Mouse (Mus musculus) liver, embryonic 15.5 days (tissue): ENCODE results near the gene Cyp2f2. TPM values are rescaled to one million over a fixed set of nuclear protein-coding genes. Genes with fewer than 3 reads are reported as not detected.
A peak's percentile ranks its signal among the peaks of the same experiment; 100 is the strongest.

Source experiments
- ATAC-seq: fragments of 200-750 bp; cut with Nextera tagmentation; 2 replicates; pipeline ENCODE4 v1.8.0; 2017; ENCODE audit warnings: moderate number of reproducible peaks, mild to moderate bottlenecking, moderate library complexity; ENCODE audit not compliant: insufficient read depth
- H3K27ac ChIP-seq: fragments of 300-500 bp; sonication (generic); replicated peaks from 2 replicates; pipeline ENCODE4 v1.5.1; 2015; ENCODE audit warnings: mild to moderate bottlenecking, inconsistent platforms
- H3K27me3 ChIP-seq: fragments of 300-500 bp; sonication (generic); 2 replicates; pipeline ENCODE4 v1.6.1; 2015; ENCODE audit warnings: mild to moderate bottlenecking, inconsistent platforms
- H3K36me3 ChIP-seq: fragments of 300-500 bp; sonication (generic); replicated peaks from 2 replicates; pipeline ENCODE4 v1.6.1; 2015; ENCODE audit warnings: moderate library complexity, mild to moderate bottlenecking, inconsistent platforms
- H3K4me1 ChIP-seq: fragments of 300-500 bp; sonication (generic); replicated peaks from 2 replicates; pipeline ENCODE4 v1.6.1; 2015; ENCODE audit warnings: inconsistent platforms
- H3K4me2 ChIP-seq: fragments of 300-500 bp; sonication (generic); 2 replicates; pipeline ENCODE4 v1.6.1; 2015; ENCODE audit warnings: moderate library complexity, mild to moderate bottlenecking, inconsistent platforms
- H3K4me3 ChIP-seq: fragments of 300-500 bp; sonication (generic); replicated peaks from 2 replicates; pipeline ENCODE4 v1.5.1; 2015; ENCODE audit warnings: mild to moderate bottlenecking, inconsistent platforms
- H3K9ac ChIP-seq: fragments of 300-500 bp; sonication (generic); 2 replicates; pipeline ENCODE4 v1.6.1; 2015; ENCODE audit warnings: moderate library complexity, mild to moderate bottlenecking, inconsistent platforms
- H3K9me3 ChIP-seq: fragments of 300-500 bp; sonication (generic); replicated peaks from 2 replicates; pipeline ENCODE4 v1.6.1; 2016; ENCODE audit warnings: inconsistent platforms
- WGBS: fragments of 180-500 bp; shearing (Covaris S2); methylation state at CpG from one replicate; pipeline ENCODE4 v1.1.7; 2015; ENCODE audit warnings: mixed read lengths; ENCODE audit not compliant: insufficient replicate concordance; 5-methylcytosine and 5-hydroxymethylcytosine counted together
- polyA plus RNA-seq: library from polyadenylated mRNA; unstranded; fragments of >200 nt; fragmentation: Nextera tagmentation; extraction: Ambion mirVana; gene quantifications from 2 replicates; pipeline ENCODE4 v1.2.1, GENCODE M21; 2015

Gene Cyp2f2
- polyA plus RNA-seq, 1 experiment from 2014 or later: 1.3 TPM

- no peaks in the 10 kb centered on the region for H3K9me3 ChIP-seq
- H3K36me3 ChIP-seq: peaks cover 25% of the 10 kb centered on the region
- no peak overlapping the region for H3K4me3 ChIP-seq
- 75% methylated on average over 13 of the region's 13 CpGs for WGBS
- no peak overlapping the region for H3K27ac ChIP-seq
- no peak overlapping the region for H3K9ac ChIP-seq
- H3K4me1 ChIP-seq: peaks cover 12% of the 10 kb centered on the region
- ATAC-seq: no peak
- H3K27me3 ChIP-seq: no peaks in the 10 kb centered on the region
- H3K4me2 ChIP-seq: no peak overlapping the region
These were observed 36.3 kb downstream of the Cyp2f2 start for GRCm38 (mm10) chr7:27156005-27156404.

GRCm38 (mm10) chr7:27158171-27158570, 38.5 kb downstream of the Cyp2f2 start:
- no peak overlapping the region for H3K9ac ChIP-seq
- no peak overlapping the region for H3K4me2 ChIP-seq
- no peaks in the 10 kb centered on the region for H3K9me3 ChIP-seq
- peaks cover 30% of the 10 kb centered on the region for H3K36me3 ChIP-seq
- no peaks in the 10 kb centered on the region for H3K27me3 ChIP-seq
- H3K27ac ChIP-seq: no peak overlapping the region
- peaks cover 32% of the 10 kb centered on the region for H3K4me1 ChIP-seq
- no peak overlapping the region for H3K4me3 ChIP-seq
- no peak for ATAC-seq
- WGBS: 85% methylated on average over 9 of the region's 9 CpGs

- Histone ChIP-seq H3K9me3 (no peaks in the 10 kb centered on the region), H3K27me3 (no peaks in the 10 kb centered on the region), H3K4me2 (no peak overlapping the region), H3K4me3 (no peak overlapping the region), H3K4me1 (peaks cover 43% of the 10 kb centered on the region), H3K9ac (no peak overlapping the region), H3K27ac (no peak overlapping the region), H3K36me3 (peaks cover 39% of the 10 kb centered on the region)
- ATAC-seq: no peak
- WGBS: 89% methylated on average over 6 of the region's 6 CpGs
These were observed 39.5 kb downstream of the Cyp2f2 start for GRCm38 (mm10) chr7:27159256-27159655.

- H3K27me3 ChIP-seq: no peaks in the 10 kb centered on the region
- peak; percentile 74 for ATAC-seq
- WGBS: 5% methylated on average over 8 of the region's 8 CpGs
- no peak overlapping the region for H3K4me2 ChIP-seq
- H3K9me3 ChIP-seq: no peaks in the 10 kb centered on the region
- H3K4me3 ChIP-seq: no peak overlapping the region
- no peak overlapping the region for H3K9ac ChIP-seq
- H3K36me3 ChIP-seq: peaks cover 46% of the 10 kb centered on the region
- H3K27ac ChIP-seq: no peak overlapping the region
- peaks cover 49% of the 10 kb centered on the region for H3K4me1 ChIP-seq
These were observed 40.2 kb downstream of the Cyp2f2 start for GRCm38 (mm10) chr7:27159882-27160281.

- no peak overlapping the region for H3K4me2 ChIP-seq
- no peak overlapping the region for H3K9ac ChIP-seq
- no peak overlapping the region for H3K27ac ChIP-seq
- no peaks in the 10 kb centered on the region for H3K9me3 ChIP-seq
- WGBS: 67% methylated on average over 3 of the region's 3 CpGs
- H3K27me3 ChIP-seq: no peaks in the 10 kb centered on the region
- H3K4me1 ChIP-seq: peaks cover 59% of the 10 kb centered on the region
- peaks cover 51% of the 10 kb centered on the region for H3K36me3 ChIP-seq
- no peak overlapping the region for H3K4me3 ChIP-seq
- ATAC-seq: no peak
These were observed 41.2 kb downstream of the Cyp2f2 start for GRCm38 (mm10) chr7:27160921-27161320.

- Histone ChIP-seq H3K4me1 (peaks cover 61% of the 10 kb centered on the region), H3K27ac (no peak overlapping the region), H3K9me3 (no peaks in the 10 kb centered on the region), H3K9ac (no peak overlapping the region), H3K36me3 (peaks cover 51% of the 10 kb centered on the region), H3K27me3 (no peaks in the 10 kb centered on the region), H3K4me3 (no peak overlapping the region), H3K4me2 (no peak overlapping the region)
- WGBS: 68% methylated on average over 4 of the region's 4 CpGs
- no peak for ATAC-seq
These were observed 42.0 kb downstream of the Cyp2f2 start for GRCm38 (mm10) chr7:27161744-27162143.

GRCm38 (mm10) chr7:27162780-27163449, 43.2 kb downstream of the Cyp2f2 start:
- WGBS: 63% methylated on average over 5 of the region's 5 CpGs
- H3K4me1 ChIP-seq: peaks cover 70% of the 10 kb centered on the region
- H3K4me3 ChIP-seq: no peak overlapping the region
- no peak for ATAC-seq
- no peak overlapping the region for H3K27ac ChIP-seq
- H3K4me2 ChIP-seq: peak overlapping the region; percentile 38
- H3K9ac ChIP-seq: no peak overlapping the region
- H3K36me3 ChIP-seq: peaks cover 44% of the 10 kb centered on the region
- H3K9me3 ChIP-seq: no peaks in the 10 kb centered on the region
- H3K27me3 ChIP-seq: no peaks in the 10 kb centered on the region

GRCm38 (mm10) chr7:27163450-27163805, 43.7 kb downstream of the Cyp2f2 start:
- Histone ChIP-seq H3K4me2 (peak overlapping the region; percentile 38), H3K4me3 (peak overlapping the region; percentile 14; the same call in 1 of the 2 replicates), H3K36me3 (peaks cover 39% of the 10 kb centered on the region), H3K4me1 (peaks cover 75% of the 10 kb centered on the region), H3K9me3 (no peaks in the 10 kb centered on the region), H3K9ac (peak overlapping the region; percentile 11; the same call in 1 of the 2 replicates), H3K27me3 (no peaks in the 10 kb centered on the region), H3K27ac (no peak overlapping the region)
- 74% methylated on average over 5 of the region's 5 CpGs for WGBS
- ATAC-seq: no peak

- Histone ChIP-seq H3K27ac (no peak overlapping the region), H3K9ac (peak overlapping the region; percentile 91; the same call in 1 of the 2 replicates), H3K4me1 (peaks cover 77% of the 10 kb centered on the region), H3K4me2 (peak overlapping the region; percentile 95), H3K9me3 (no peaks in the 10 kb centered on the region), H3K4me3 (peak overlapping the region; percentile 84), H3K36me3 (peaks cover 30% of the 10 kb centered on the region), H3K27me3 (no peaks in the 10 kb centered on the region)
- WGBS: 85% methylated on average over 33 of the region's 33 CpGs
- no peak for ATAC-seq
These were observed 44.6 kb downstream of the Cyp2f2 start for GRCm38 (mm10) chr7:27164112-27164947.

GRCm38 (mm10) chr7:27165007-27165655, 45.4 kb downstream of the Cyp2f2 start:
- H3K4me2 ChIP-seq: peak overlapping the region; percentile 95
- H3K9ac ChIP-seq: peak overlapping the region; percentile 91; the same call in 1 of the 2 replicates
- ATAC-seq: no peak
- H3K36me3 ChIP-seq: peaks cover 26% of the 10 kb centered on the region
- H3K4me1 ChIP-seq: peaks cover 74% of the 10 kb centered on the region
- H3K9me3 ChIP-seq: no peaks in the 10 kb centered on the region
- H3K27ac ChIP-seq: peak overlapping the region; percentile 94
- WGBS: 72% methylated on average over 23 of the region's 23 CpGs
- peak overlapping the region; percentile 84 for H3K4me3 ChIP-seq
- no peaks in the 10 kb centered on the region for H3K27me3 ChIP-seq

GRCm38 (mm10) chr7:27165696-27166095, 46.0 kb downstream of the Cyp2f2 start:
- Histone ChIP-seq H3K9me3 (no peaks in the 10 kb centered on the region), H3K36me3 (peaks cover 26% of the 10 kb centered on the region), H3K27me3 (no peaks in the 10 kb centered on the region), H3K4me2 (peak overlapping the region; percentile 95), H3K4me1 (peaks cover 68% of the 10 kb centered on the region), H3K4me3 (peak overlapping the region; percentile 84), H3K27ac (peak overlapping the region; percentile 94), H3K9ac (peak overlapping the region; percentile 91)
- 3% methylated on average over 8 of the region's 8 CpGs for WGBS
- no peak for ATAC-seq
